Mouse (Mus musculus) liver, embryonic 15.5 days (tissue): ENCODE results near the gene Hoxd8. TPM values are rescaled to one million over a fixed set of nuclear protein-coding genes. Genes with fewer than 3 reads are reported as not detected.

Experiments used
- ATAC-seq: fragments of 200-750 bp; cut with Nextera tagmentation; 2 replicates; pipeline ENCODE4 v1.8.0; 2017; ENCODE audit warnings: moderate number of reproducible peaks, mild to moderate bottlenecking, moderate library complexity; ENCODE audit not compliant: insufficient read depth
- H3K27ac ChIP-seq: fragments of 300-500 bp; sonication (generic); replicated peaks from 2 replicates; pipeline ENCODE4 v1.5.1; 2015; ENCODE audit warnings: mild to moderate bottlenecking, inconsistent platforms
- H3K27me3 ChIP-seq: fragments of 300-500 bp; sonication (generic); 2 replicates; pipeline ENCODE4 v1.6.1; 2015; ENCODE audit warnings: mild to moderate bottlenecking, inconsistent platforms
- H3K36me3 ChIP-seq: fragments of 300-500 bp; sonication (generic); replicated peaks from 2 replicates; pipeline ENCODE4 v1.6.1; 2015; ENCODE audit warnings: moderate library complexity, mild to moderate bottlenecking, inconsistent platforms
- H3K4me1 ChIP-seq: fragments of 300-500 bp; sonication (generic); replicated peaks from 2 replicates; pipeline ENCODE4 v1.6.1; 2015; ENCODE audit warnings: inconsistent platforms
- H3K4me2 ChIP-seq: fragments of 300-500 bp; sonication (generic); 2 replicates; pipeline ENCODE4 v1.6.1; 2015; ENCODE audit warnings: moderate library complexity, mild to moderate bottlenecking, inconsistent platforms
- H3K4me3 ChIP-seq: fragments of 300-500 bp; sonication (generic); replicated peaks from 2 replicates; pipeline ENCODE4 v1.5.1; 2015; ENCODE audit warnings: mild to moderate bottlenecking, inconsistent platforms
- H3K9ac ChIP-seq: fragments of 300-500 bp; sonication (generic); 2 replicates; pipeline ENCODE4 v1.6.1; 2015; ENCODE audit warnings: moderate library complexity, mild to moderate bottlenecking, inconsistent platforms
- H3K9me3 ChIP-seq: fragments of 300-500 bp; sonication (generic); replicated peaks from 2 replicates; pipeline ENCODE4 v1.6.1; 2016; ENCODE audit warnings: inconsistent platforms
- WGBS: fragments of 180-500 bp; shearing (Covaris S2); methylation state at CpG from one replicate; pipeline ENCODE4 v1.1.7; 2015; ENCODE audit warnings: mixed read lengths; ENCODE audit not compliant: insufficient replicate concordance; 5-methylcytosine and 5-hydroxymethylcytosine counted together
- polyA plus RNA-seq: library from polyadenylated mRNA; unstranded; fragments of >200 nt; fragmentation: Nextera tagmentation; extraction: Ambion mirVana; gene quantifications from 2 replicates; pipeline ENCODE4 v1.2.1, GENCODE M21; 2015

Gene Hoxd8
- polyA plus RNA-seq, 1 experiment from 2014 or later: 0.05 TPM

- Histone ChIP-seq H3K4me3 (no peak overlapping the region), H3K27ac (no peak overlapping the region), H3K9ac (no peak overlapping the region), H3K36me3 (no peaks in the 10 kb centered on the region), H3K4me1 (no peaks in the 10 kb centered on the region), H3K4me2 (no peak overlapping the region), H3K9me3 (no peaks in the 10 kb centered on the region), H3K27me3 (peaks cover 99% of the 10 kb centered on the region)
- WGBS: 4% methylated on average over 12 of the region's 12 CpGs
- ATAC-seq: no peak
These were observed 15.4 kb upstream of the Hoxd8 start for GRCm38 (mm10) chr2:74688795-74689573.

GRCm38 (mm10) chr2:74689574-74690337 lies 14.7 kb upstream of the Hoxd8 start:
- no peak for ATAC-seq
- WGBS: under 1% methylated on average over 24 of the region's 24 CpGs
- peaks cover 99% of the 10 kb centered on the region for H3K27me3 ChIP-seq

GRCm38 (mm10) chr2:74690338-74690716 lies 14.1 kb upstream of the Hoxd8 start:
- Histone ChIP-seq H3K36me3 (no peaks in the 10 kb centered on the region), H3K4me1 (no peaks in the 10 kb centered on the region), H3K4me2 (no peak overlapping the region), H3K9ac (no peak overlapping the region), H3K27me3 (peaks cover 99% of the 10 kb centered on the region), H3K27ac (no peak overlapping the region), H3K9me3 (no peaks in the 10 kb centered on the region), H3K4me3 (no peak overlapping the region)
- no peak for ATAC-seq
- WGBS: 4% methylated on average over 8 of the region's 8 CpGs

More at GRCm38 (mm10) chr2:74689574-74690337, 14.7 kb upstream of the Hoxd8 start:
- Histone ChIP-seq H3K27ac (no peak overlapping the region), H3K4me1 (no peaks in the 10 kb centered on the region), H3K9me3 (no peaks in the 10 kb centered on the region), H3K4me2 (no peak overlapping the region), H3K4me3 (no peak overlapping the region), H3K36me3 (no peaks in the 10 kb centered on the region), H3K9ac (no peak overlapping the region)

GRCm38 (mm10) chr2:74691022-74691951 lies 13.1 kb upstream of the Hoxd8 start, which contains the start of gene Hoxd10:
Gene Hoxd10, plus strand, starts transcription at chr2:74691924.
- Histone ChIP-seq H3K4me2 (no peak within 1 kb of the TSS), H3K27me3 (peaks cover 100% of the 10 kb centered on the region), H3K4me3 (no peak within 1 kb of the TSS), H3K36me3 (no peaks in the 10 kb centered on the region), H3K9me3 (no peaks in the 10 kb centered on the region), H3K9ac (no peak within 1 kb of the TSS), H3K4me1 (no peaks in the 10 kb centered on the region), H3K27ac (no peak within 1 kb of the TSS)
- 2% methylated on average over 56 of the region's 56 CpGs for WGBS
- no peak for ATAC-seq

GRCm38 (mm10) chr2:74691995-74692807 lies 12.2 kb upstream of the Hoxd8 start:
- Histone ChIP-seq H3K4me3 (no peak overlapping the region), H3K4me1 (no peaks in the 10 kb centered on the region), H3K4me2 (no peak overlapping the region), H3K9me3 (no peaks in the 10 kb centered on the region), H3K27me3 (peaks cover 100% of the 10 kb centered on the region), H3K27ac (no peak overlapping the region), H3K9ac (no peak overlapping the region), H3K36me3 (no peaks in the 10 kb centered on the region)
- ATAC-seq: no peak
- 2% methylated on average over 35 of the region's 35 CpGs for WGBS

- Histone ChIP-seq H3K4me1 (peaks cover 5% of the 10 kb centered on the region), H3K4me3 (no peak overlapping the region), H3K27me3 (peaks cover 100% of the 10 kb centered on the region), H3K4me2 (no peak overlapping the region), H3K27ac (no peak overlapping the region), H3K9ac (no peak overlapping the region), H3K36me3 (no peaks in the 10 kb centered on the region), H3K9me3 (no peaks in the 10 kb centered on the region)
- ATAC-seq: no peak
- 2% methylated on average over 20 of the region's 20 CpGs for WGBS
These were observed 11.5 kb upstream of the Hoxd8 start for GRCm38 (mm10) chr2:74692808-74693431.

GRCm38 (mm10) chr2:74693432-74693827 lies 11.0 kb upstream of the Hoxd8 start:
- Histone ChIP-seq H3K27ac (no peak overlapping the region), H3K4me3 (no peak overlapping the region), H3K36me3 (no peaks in the 10 kb centered on the region), H3K9me3 (no peaks in the 10 kb centered on the region), H3K4me2 (no peak overlapping the region), H3K4me1 (peaks cover 6% of the 10 kb centered on the region), H3K27me3 (peaks cover 100% of the 10 kb centered on the region), H3K9ac (no peak overlapping the region)
- WGBS: 17% methylated on average over 4 of the region's 4 CpGs
- ATAC-seq: no peak

- H3K9ac ChIP-seq: no peak overlapping the region
- WGBS: 3% methylated on average over 16 of the region's 16 CpGs
These were observed 10.3 kb upstream of the Hoxd8 start for GRCm38 (mm10) chr2:74694066-74694465.

GRCm38 (mm10) chr2:74695383-74695782 lies 9.0 kb upstream of the Hoxd8 start:
- Histone ChIP-seq H3K4me1 (peaks cover 6% of the 10 kb centered on the region), H3K27ac (no peak overlapping the region), H3K4me2 (no peak overlapping the region), H3K9ac (no peak overlapping the region), H3K9me3 (no peaks in the 10 kb centered on the region), H3K36me3 (no peaks in the 10 kb centered on the region), H3K4me3 (no peak overlapping the region), H3K27me3 (peaks cover 100% of the 10 kb centered on the region)
- 5% methylated on average over 1 of the region's 1 CpGs for WGBS
- ATAC-seq: no peak

More at GRCm38 (mm10) chr2:74694066-74694465, 10.3 kb upstream of the Hoxd8 start:
- ATAC-seq: no peak
- Histone ChIP-seq H3K27ac (no peak overlapping the region), H3K4me3 (no peak overlapping the region), H3K36me3 (no peaks in the 10 kb centered on the region), H3K9me3 (no peaks in the 10 kb centered on the region), H3K27me3 (peaks cover 100% of the 10 kb centered on the region), H3K4me1 (peaks cover 6% of the 10 kb centered on the region), H3K4me2 (no peak overlapping the region)
